Mouse (Mus musculus): Measurements from ENCODE around the gene Dusp10. TPM values are rescaled to one million over a fixed set of nuclear protein-coding genes. Genes with fewer than 3 reads are reported as not detected.

Gene Dusp10
- total and polyA plus RNA-seq, 2 experiments from 2014 or later, result 8.6 to 31.1 TPM

GRCm38 (mm10) chr1:184076065-184076464 lies 63.0 kb downstream of the Dusp10 start:
- ATAC-seq (ENCODE audit: insufficient read depth, low read depth), result no peak

DNA sequence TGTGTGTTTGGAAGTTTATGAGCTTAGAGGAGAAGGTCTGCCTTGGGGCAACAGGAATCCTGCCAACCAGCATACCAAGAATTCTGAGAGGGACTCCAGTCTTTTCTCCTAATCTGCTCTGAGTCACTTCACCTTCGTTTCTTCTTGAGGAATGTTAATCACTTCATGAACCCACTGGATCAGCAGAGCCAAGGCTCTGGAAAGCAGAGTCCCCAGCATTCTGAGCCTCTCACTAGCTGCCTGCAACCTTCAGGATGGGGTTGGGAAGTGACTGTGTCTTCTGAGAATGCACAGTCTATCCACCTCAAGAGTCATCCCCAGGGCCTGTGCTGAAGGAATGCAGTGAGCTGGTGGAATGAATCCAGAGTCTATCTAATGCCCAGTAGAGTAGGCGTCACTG lies 63.7 kb downstream of the Dusp10 start:
- H3K36me3 ChIP-seq (replicated peaks; ENCODE audit: control insufficient read depth, insufficient read depth, low read length), result peaks cover 21% of the 10 kb centered on the region
- peak; percentile 4 for DNase-seq (ENCODE audit: low spot score)
- 27% methylated on average over 2 of the region's 2 CpGs for WGBS
- no peak overlapping the region for H3K27ac ChIP-seq (ENCODE audit: low read depth)
- no peak overlapping the region for H3K4me2 ChIP-seq (ENCODE audit: low read depth, low read length)
- no peak for ATAC-seq (ENCODE audit: insufficient read depth, low read depth)
- TF ChIP-seq CTCF (IDR thresholded peaks at IDR 0.05; ENCODE audit: low read depth), result no peak
- no peak overlapping the region for H3K9ac ChIP-seq (replicated peaks; ENCODE audit: low read depth, low read length)
- H3K27me3 ChIP-seq (ENCODE audit: control insufficient read depth, insufficient read depth, low read length), result no peaks in the 10 kb centered on the region
- 0 out of 2 replicates have a peak, but pooled peaks cover 3% of the 10 kb centered on the region for H3K4me1 ChIP-seq (ENCODE audit: control insufficient read depth, insufficient read depth)
- H3K9me3 ChIP-seq (replicated peaks; ENCODE audit: control insufficient read depth, low read length), result no peaks in the 10 kb centered on the region
- H3K4me3 ChIP-seq (ENCODE audit: low read depth, low read length), result no peak overlapping the region

More at GRCm38 (mm10) chr1:184076065-184076464, 63.0 kb downstream of the Dusp10 start:
- no peak overlapping the region for H3K4me3 ChIP-seq (ENCODE audit: low read depth, low read length)
- TF ChIP-seq CTCF (IDR thresholded peaks at IDR 0.05; ENCODE audit: low read depth) (no peak), EP300 (IDR thresholded peaks at IDR 0.05; ENCODE audit: low read depth) (no peak)
- DNase-seq (ENCODE audit: low spot score), result peak; percentile 4
- H3K9ac ChIP-seq (replicated peaks; ENCODE audit: low read depth, low read length), result no peak overlapping the region
- H3K4me1 ChIP-seq (ENCODE audit: control insufficient read depth, insufficient read depth), result 0 out of 2 replicates have a peak, but pooled peaks cover 3% of the 10 kb centered on the region
- H3K9me3 ChIP-seq (replicated peaks; ENCODE audit: control insufficient read depth, low read length), result no peaks in the 10 kb centered on the region
- WGBS, result 72% methylated on average over 6 of the region's 6 CpGs
- no peak overlapping the region for H3K27ac ChIP-seq (ENCODE audit: low read depth)
- peaks cover 27% of the 10 kb centered on the region for H3K36me3 ChIP-seq (replicated peaks; ENCODE audit: control insufficient read depth, insufficient read depth, low read length)
- H3K27me3 ChIP-seq (ENCODE audit: control insufficient read depth, insufficient read depth, low read length), result no peaks in the 10 kb centered on the region
- H3K4me2 ChIP-seq (ENCODE audit: low read depth, low read length), result no peak overlapping the region

GRCm38 (mm10) chr1:184079304-184079703 lies 66.2 kb downstream of the Dusp10 start:
- H3K9ac ChIP-seq (replicated peaks; ENCODE audit: low read depth, low read length), result no peak overlapping the region
- H3K4me1 ChIP-seq (ENCODE audit: control insufficient read depth, insufficient read depth), result 0 out of 2 replicates have a peak, but pooled peaks cover 3% of the 10 kb centered on the region
- DNase-seq (ENCODE audit: low spot score), result peak; percentile 1
- TF ChIP-seq CTCF (IDR thresholded peaks at IDR 0.05; ENCODE audit: low read depth) (no peak), EP300 (IDR thresholded peaks at IDR 0.05; ENCODE audit: low read depth) (no peak)
- H3K27me3 ChIP-seq (ENCODE audit: control insufficient read depth, insufficient read depth, low read length), result no peaks in the 10 kb centered on the region
- H3K36me3 ChIP-seq (replicated peaks; ENCODE audit: control insufficient read depth, insufficient read depth, low read length), result peaks cover 1% of the 10 kb centered on the region; the same call in 1 of the 2 replicates
- no peak for ATAC-seq (ENCODE audit: insufficient read depth, low read depth)
- H3K9me3 ChIP-seq (replicated peaks; ENCODE audit: control insufficient read depth, low read length), result no peaks in the 10 kb centered on the region
- H3K27ac ChIP-seq (ENCODE audit: low read depth), result no peak overlapping the region
- H3K4me3 ChIP-seq (ENCODE audit: low read depth, low read length), result no peak overlapping the region
- 91% methylated on average over 3 of the region's 3 CpGs for WGBS
- no peak overlapping the region for H3K4me2 ChIP-seq (ENCODE audit: low read depth, low read length)

DNA sequence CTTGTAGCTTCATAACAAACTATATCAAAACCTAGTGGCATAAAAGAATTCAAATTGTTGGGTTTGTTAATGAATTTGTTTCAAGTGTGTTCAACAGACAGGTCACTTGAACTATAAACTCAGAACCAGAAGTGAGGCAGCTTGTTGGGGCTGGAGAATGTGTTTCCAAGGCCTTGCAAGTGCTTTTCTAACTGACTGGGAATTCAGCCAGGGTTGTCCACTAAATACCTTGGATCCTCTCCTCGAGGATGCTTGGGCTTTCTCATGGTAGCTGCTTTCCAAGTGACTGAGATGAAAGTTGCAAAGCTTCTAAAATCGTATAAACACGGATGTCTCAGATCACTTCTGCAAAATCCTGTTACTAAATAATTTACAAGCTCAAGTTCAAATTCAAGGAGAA lies 69.6 kb downstream of the Dusp10 start:
- Histone ChIP-seq H3K4me1 (ENCODE audit: control insufficient read depth, insufficient read depth) (no peaks in the 10 kb centered on the region), H3K27me3 (ENCODE audit: control insufficient read depth, insufficient read depth, low read length) (no peaks in the 10 kb centered on the region), H3K9ac (replicated peaks; ENCODE audit: low read depth, low read length) (no peak overlapping the region), H3K36me3 (replicated peaks; ENCODE audit: control insufficient read depth, insufficient read depth, low read length) (no peaks in the 10 kb centered on the region), H3K4me3 (ENCODE audit: low read depth, low read length) (no peak overlapping the region), H3K9me3 (replicated peaks; ENCODE audit: control insufficient read depth, low read length) (no peaks in the 10 kb centered on the region), H3K27ac (ENCODE audit: low read depth) (no peak overlapping the region), H3K4me2 (ENCODE audit: low read depth, low read length) (no peak overlapping the region)
- ATAC-seq (ENCODE audit: insufficient read depth, low read depth) (no peak), DNase-seq (ENCODE audit: low spot score) (peak; percentile 5)
- TF ChIP-seq CTCF (IDR thresholded peaks at IDR 0.05; ENCODE audit: low read depth), result no peak
- TF ChIP-seq EP300 (IDR thresholded peaks at IDR 0.05; ENCODE audit: low read depth), result no peak
- 47% methylated on average over 3 of the region's 3 CpGs for WGBS

- DNase-seq (ENCODE audit: low spot score) (no peak), ATAC-seq (ENCODE audit: insufficient read depth, low read depth) (no peak)
- Histone ChIP-seq H3K4me1 (ENCODE audit: control insufficient read depth, insufficient read depth) (no peaks in the 10 kb centered on the region), H3K9me3 (replicated peaks; ENCODE audit: control insufficient read depth, low read length) (no peaks in the 10 kb centered on the region), H3K36me3 (replicated peaks; ENCODE audit: control insufficient read depth, insufficient read depth, low read length) (no peaks in the 10 kb centered on the region), H3K27me3 (ENCODE audit: control insufficient read depth, insufficient read depth, low read length) (no peaks in the 10 kb centered on the region), H3K27ac (ENCODE audit: low read depth) (no peak overlapping the region), H3K9ac (replicated peaks; ENCODE audit: low read depth, low read length) (no peak overlapping the region), H3K4me3 (ENCODE audit: low read depth, low read length) (no peak overlapping the region), H3K4me2 (ENCODE audit: low read depth, low read length) (no peak overlapping the region)
- TF ChIP-seq EP300 (IDR thresholded peaks at IDR 0.05; ENCODE audit: low read depth) (no peak), CTCF (IDR thresholded peaks at IDR 0.05; ENCODE audit: low read depth) (no peak)
- WGBS, result 73% methylated on average over 7 of the region's 7 CpGs
Observed at GRCm38 (mm10) chr1:184083166-184083565, 70.1 kb downstream of the Dusp10 start.

DNA sequence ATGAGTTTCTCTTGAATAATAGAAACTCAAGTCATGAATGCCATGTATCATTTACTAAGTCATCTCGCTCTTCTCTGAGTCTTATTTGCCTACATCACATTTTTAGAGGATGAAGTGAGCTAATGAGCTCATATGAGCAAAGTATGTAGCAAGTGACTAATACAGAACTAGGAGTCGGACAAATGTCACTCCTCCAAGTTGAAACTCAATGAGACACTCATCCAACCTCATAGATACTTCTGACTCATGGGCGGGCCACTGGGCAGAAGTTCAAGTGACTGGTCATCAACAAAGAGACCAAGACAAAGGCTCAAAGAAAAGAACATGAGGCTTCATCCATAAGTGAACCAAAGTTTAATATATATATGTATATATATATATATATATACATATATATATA lies 71.9 kb downstream of the Dusp10 start:
- Histone ChIP-seq H3K36me3 (replicated peaks; ENCODE audit: control insufficient read depth, insufficient read depth, low read length) (no peaks in the 10 kb centered on the region), H3K27me3 (ENCODE audit: control insufficient read depth, insufficient read depth, low read length) (no peaks in the 10 kb centered on the region), H3K9ac (replicated peaks; ENCODE audit: low read depth, low read length) (no peak overlapping the region), H3K4me3 (ENCODE audit: low read depth, low read length) (no peak overlapping the region), H3K4me1 (ENCODE audit: control insufficient read depth, insufficient read depth) (no peaks in the 10 kb centered on the region), H3K9me3 (replicated peaks; ENCODE audit: control insufficient read depth, low read length) (no peaks in the 10 kb centered on the region), H3K27ac (ENCODE audit: low read depth) (no peak overlapping the region), H3K4me2 (ENCODE audit: low read depth, low read length) (no peak overlapping the region)
- WGBS, result 81% methylated on average over 3 of the region's 3 CpGs
- TF ChIP-seq EP300 (IDR thresholded peaks at IDR 0.05; ENCODE audit: low read depth) (no peak), CTCF (IDR thresholded peaks at IDR 0.05; ENCODE audit: low read depth) (no peak)
- peak; percentile 2 for DNase-seq (ENCODE audit: low spot score)
- no peak for ATAC-seq (ENCODE audit: insufficient read depth, low read depth)

Data from heart, postnatal 0 days (tissue).